Mouse (Mus musculus): ENCODE measurements at regions not wholly inside any gene's neighbourhood (a gene's known extent, or its start where the extent isn't known, plus 50 kb on each side); places are given as distances from the start of the nearest gene placed in this dataset.

DNA sequence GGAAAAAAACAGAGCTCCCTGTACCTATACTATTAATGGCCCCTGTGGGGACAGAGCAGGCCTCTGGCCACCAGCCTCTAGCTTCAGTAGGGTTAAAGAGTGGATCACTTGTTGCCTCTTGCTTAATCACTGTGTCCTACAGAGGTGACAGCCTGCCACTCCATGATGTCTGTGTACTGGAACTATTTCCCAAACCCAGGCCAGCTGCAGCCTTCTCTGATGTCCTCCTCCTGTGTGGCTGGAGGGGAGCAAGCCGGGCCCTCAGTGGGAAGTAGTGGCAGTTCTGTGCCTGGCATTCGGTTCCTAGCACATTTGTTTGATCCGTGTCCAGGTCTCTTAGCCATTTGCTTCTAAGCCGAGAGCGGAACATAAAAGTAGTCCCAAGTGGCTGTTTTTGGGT is 207.7 kb upstream of the Cadm1 start:
- WGBS = 59% methylated on average over 5 of the region's 5 CpGs
- Histone ChIP-seq H3K27ac (replicated peaks in 1 of 2; ENCODE audit: control insufficient read depth in 1 of 2, insufficient read depth in 1 of 2, low read depth in 2 of 2, low read length in 2 of 2) (no peak overlapping the region), H3K4me3 (ENCODE audit: control insufficient read depth in 1 of 2, insufficient read depth in 1 of 2, low read depth in 1 of 2, low read length in 2 of 2) (no peak overlapping the region), H3K9me3 (ENCODE audit: control insufficient read depth, low read length) (no peaks in the 10 kb centered on the region), H3K4me1 (ENCODE audit: control insufficient read depth in 2 of 2, insufficient read depth in 2 of 2, low read length in 2 of 2) (no peaks in the 10 kb centered on the region), H3K36me3 (ENCODE audit: control insufficient read depth, insufficient read depth, low read length) (no peaks in the 10 kb centered on the region), H3K4me2 (ENCODE audit: low read length) (no peak overlapping the region), H3K27me3 (ENCODE audit: control insufficient read depth, insufficient read depth, low read length) (peaks cover 22% of the 10 kb centered on the region), H3K9ac (ENCODE audit: low read length) (no peak overlapping the region)
- no peak for ATAC-seq (ENCODE audit: insufficient number of reproducible peaks, insufficient read depth, low FRiP score, low read depth)

DNA sequence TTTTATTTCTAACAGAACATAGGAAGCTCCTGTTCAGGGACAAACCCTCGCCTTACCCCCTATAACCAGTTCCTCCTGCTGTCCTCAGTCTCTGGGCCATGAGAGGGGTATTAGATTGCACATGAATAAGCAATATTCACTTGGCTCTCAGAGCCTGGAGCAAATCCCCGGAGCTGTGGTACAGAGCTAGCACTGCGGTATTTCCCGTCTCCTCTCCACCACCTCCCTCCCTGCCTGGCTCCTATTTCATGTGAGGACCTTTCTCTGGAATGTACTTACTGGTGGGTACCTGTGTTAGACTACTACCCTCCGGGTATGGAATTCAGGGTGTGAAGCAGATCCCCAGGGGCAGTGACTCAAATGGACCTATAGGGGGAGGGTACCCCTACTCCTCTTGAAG is 206.9 kb upstream of the Cadm1 start:
- no peak overlapping the region for H3K27ac ChIP-seq (replicated peaks in 1 of 2; ENCODE audit: control insufficient read depth in 1 of 2, insufficient read depth in 1 of 2, low read depth in 2 of 2, low read length in 2 of 2)
- no peaks in the 10 kb centered on the region for H3K4me1 ChIP-seq (ENCODE audit: control insufficient read depth in 2 of 2, insufficient read depth in 2 of 2, low read length in 2 of 2)
- no peak overlapping the region for H3K9ac ChIP-seq (ENCODE audit: low read length)
- WGBS = 75% methylated on average over 5 of the region's 5 CpGs
- no peak overlapping the region for H3K4me2 ChIP-seq (ENCODE audit: low read length)
- no peaks in the 10 kb centered on the region for H3K36me3 ChIP-seq (ENCODE audit: control insufficient read depth, insufficient read depth, low read length)
- no peak for ATAC-seq (ENCODE audit: insufficient number of reproducible peaks, insufficient read depth, low FRiP score, low read depth)
- H3K9me3 ChIP-seq (ENCODE audit: control insufficient read depth, low read length) = no peaks in the 10 kb centered on the region
- peaks cover 22% of the 10 kb centered on the region for H3K27me3 ChIP-seq (ENCODE audit: control insufficient read depth, insufficient read depth, low read length)
- H3K4me3 ChIP-seq (ENCODE audit: control insufficient read depth in 1 of 2, insufficient read depth in 1 of 2, low read depth in 1 of 2, low read length in 2 of 2) = no peak overlapping the region

- H3K4me1 ChIP-seq (ENCODE audit: control insufficient read depth in 2 of 2, insufficient read depth in 2 of 2, low read length in 2 of 2) = no peaks in the 10 kb centered on the region
These were observed 202.4 kb upstream of the Cadm1 start for GRCm38 (mm10) chr9:47327575-47327974.

DNA sequence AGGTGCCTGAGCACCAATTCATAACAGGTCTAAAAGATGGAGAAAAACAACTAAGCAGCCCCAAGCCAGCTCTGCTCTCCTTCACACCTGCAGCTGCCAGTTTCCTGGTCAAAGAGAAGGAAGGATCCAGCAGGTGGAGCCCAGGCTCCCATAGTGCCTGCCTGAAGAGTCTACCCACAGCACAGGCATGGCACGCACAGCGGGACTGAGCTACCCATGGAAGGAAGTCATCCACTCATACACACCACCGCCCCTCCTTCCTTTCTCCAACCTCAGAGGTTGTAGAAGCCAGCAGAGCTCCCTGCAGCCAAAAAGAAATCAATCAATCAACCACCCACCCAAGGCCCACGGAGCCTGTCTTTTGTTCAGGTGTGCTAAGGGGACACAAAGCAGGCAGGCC is 197.0 kb upstream of the Cadm1 start:
- H3K4me2 ChIP-seq (ENCODE audit: low read length) = no peak overlapping the region
- no peaks in the 10 kb centered on the region for H3K36me3 ChIP-seq (ENCODE audit: control insufficient read depth, insufficient read depth, low read length)
- H3K27me3 ChIP-seq (ENCODE audit: control insufficient read depth, insufficient read depth, low read length) = peaks cover 19% of the 10 kb centered on the region
- peaks cover 0 to 2% of the 10 kb centered on the region in 2 experiments; a peak in 1 of 4 replicates for H3K4me1 ChIP-seq (ENCODE audit: control insufficient read depth in 2 of 2, insufficient read depth in 2 of 2, low read length in 2 of 2)
- 87% methylated on average over 4 of the region's 4 CpGs for WGBS
- no peak for ATAC-seq (ENCODE audit: insufficient number of reproducible peaks, insufficient read depth, low FRiP score, low read depth)
- no peaks in the 10 kb centered on the region for H3K9me3 ChIP-seq (ENCODE audit: control insufficient read depth, low read length)
- H3K27ac ChIP-seq (replicated peaks in 1 of 2; ENCODE audit: control insufficient read depth in 1 of 2, insufficient read depth in 1 of 2, low read depth in 2 of 2, low read length in 2 of 2) = no peak overlapping the region
- no peak overlapping the region for H3K9ac ChIP-seq (ENCODE audit: low read length)
- H3K4me3 ChIP-seq (ENCODE audit: control insufficient read depth in 1 of 2, insufficient read depth in 1 of 2, low read depth in 1 of 2, low read length in 2 of 2) = no peak overlapping the region

More at GRCm38 (mm10) chr9:47327575-47327974, 202.4 kb upstream of the Cadm1 start:
- no peak overlapping the region for H3K9ac ChIP-seq (ENCODE audit: low read length)
- no peaks in the 10 kb centered on the region for H3K36me3 ChIP-seq (ENCODE audit: control insufficient read depth, insufficient read depth, low read length)
- H3K4me2 ChIP-seq (ENCODE audit: low read length) = no peak overlapping the region
- H3K4me3 ChIP-seq (ENCODE audit: control insufficient read depth in 1 of 2, insufficient read depth in 1 of 2, low read depth in 1 of 2, low read length in 2 of 2) = no peak overlapping the region
- H3K27me3 ChIP-seq (ENCODE audit: control insufficient read depth, insufficient read depth, low read length) = peaks cover 31% of the 10 kb centered on the region
- 98% methylated on average over 2 of the region's 2 CpGs for WGBS
- no peaks in the 10 kb centered on the region for H3K9me3 ChIP-seq (ENCODE audit: control insufficient read depth, low read length)
- H3K27ac ChIP-seq (replicated peaks in 1 of 2; ENCODE audit: control insufficient read depth in 1 of 2, insufficient read depth in 1 of 2, low read depth in 2 of 2, low read length in 2 of 2) = no peak overlapping the region
- ATAC-seq (ENCODE audit: insufficient number of reproducible peaks, insufficient read depth, low FRiP score, low read depth) = no peak

GRCm38 (mm10) chr9:47338221-47338620 is 191.8 kb upstream of the Cadm1 start:
- Histone ChIP-seq H3K4me2 (ENCODE audit: low read length) (no peak overlapping the region), H3K4me3 (ENCODE audit: control insufficient read depth in 1 of 2, insufficient read depth in 1 of 2, low read depth in 1 of 2, low read length in 2 of 2) (no peak overlapping the region), H3K4me1 (ENCODE audit: control insufficient read depth in 2 of 2, insufficient read depth in 2 of 2, low read length in 2 of 2) (peaks cover 0 to 2% of the 10 kb centered on the region in 2 experiments; a peak in 1 of 4 replicates), H3K9ac (ENCODE audit: low read length) (no peak overlapping the region), H3K27me3 (ENCODE audit: control insufficient read depth, insufficient read depth, low read length) (peaks cover 20% of the 10 kb centered on the region), H3K27ac (replicated peaks in 1 of 2; ENCODE audit: control insufficient read depth in 1 of 2, insufficient read depth in 1 of 2, low read depth in 2 of 2, low read length in 2 of 2) (no peak overlapping the region), H3K9me3 (ENCODE audit: control insufficient read depth, low read length) (no peaks in the 10 kb centered on the region), H3K36me3 (ENCODE audit: control insufficient read depth, insufficient read depth, low read length) (no peaks in the 10 kb centered on the region)
- ATAC-seq (ENCODE audit: insufficient number of reproducible peaks, insufficient read depth, low FRiP score, low read depth) = no peak
- WGBS = 63% methylated on average over 4 of the region's 4 CpGs

DNA sequence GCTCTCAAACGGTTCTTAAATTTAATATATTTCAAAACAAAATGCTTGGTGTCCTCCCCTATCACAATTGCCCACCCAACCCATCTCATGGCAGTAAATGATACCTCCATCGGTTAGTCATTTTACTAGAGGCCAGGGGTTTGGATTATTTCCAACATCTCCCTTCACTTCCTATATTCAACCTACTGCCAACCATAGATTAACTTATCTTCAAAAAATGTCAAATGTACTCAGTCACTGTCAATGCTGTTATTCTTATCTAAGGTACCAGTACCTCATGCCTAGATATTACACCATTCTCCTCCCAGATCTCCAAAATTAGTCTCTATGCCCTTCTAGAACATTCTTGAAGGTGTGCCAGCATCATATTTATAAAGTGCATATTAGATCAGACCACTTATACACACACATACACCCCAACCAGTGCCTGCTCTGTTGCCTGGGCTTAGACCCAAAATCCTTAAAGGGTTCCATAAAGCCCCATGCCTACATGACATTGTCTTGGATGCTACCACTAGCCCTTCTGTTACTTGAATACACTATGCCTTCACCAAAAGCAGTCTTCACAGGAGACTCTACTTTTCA is 183.4 kb upstream of the Cadm1 start:
- Histone ChIP-seq H3K27me3 (ENCODE audit: control insufficient read depth, insufficient read depth, low read length) (peaks cover 36% of the 10 kb centered on the region), H3K4me2 (ENCODE audit: low read length) (no peak overlapping the region), H3K4me3 (ENCODE audit: control insufficient read depth in 1 of 2, insufficient read depth in 1 of 2, low read depth in 1 of 2, low read length in 2 of 2) (no peak overlapping the region), H3K4me1 (ENCODE audit: control insufficient read depth in 2 of 2, insufficient read depth in 2 of 2, low read length in 2 of 2) (no peaks in the 10 kb centered on the region), H3K9ac (ENCODE audit: low read length) (no peak overlapping the region), H3K36me3 (ENCODE audit: control insufficient read depth, insufficient read depth, low read length) (no peaks in the 10 kb centered on the region), H3K27ac (replicated peaks in 1 of 2; ENCODE audit: control insufficient read depth in 1 of 2, insufficient read depth in 1 of 2, low read depth in 2 of 2, low read length in 2 of 2) (no peak overlapping the region), H3K9me3 (ENCODE audit: control insufficient read depth, low read length) (no peaks in the 10 kb centered on the region)
- no peak for ATAC-seq (ENCODE audit: insufficient number of reproducible peaks, insufficient read depth, low FRiP score, low read depth)
- WGBS = 69% methylated on average over 2 of the region's 2 CpGs

- Histone ChIP-seq H3K4me3 (ENCODE audit: control insufficient read depth in 1 of 2, insufficient read depth in 1 of 2, low read depth in 1 of 2, low read length in 2 of 2) (no peak overlapping the region), H3K36me3 (ENCODE audit: control insufficient read depth, insufficient read depth, low read length) (no peaks in the 10 kb centered on the region), H3K9ac (ENCODE audit: low read length) (no peak overlapping the region), H3K4me2 (ENCODE audit: low read length) (no peak overlapping the region), H3K4me1 (ENCODE audit: control insufficient read depth in 2 of 2, insufficient read depth in 2 of 2, low read length in 2 of 2) (peaks cover 10 to 14% of the 10 kb centered on the region in 2 experiments), H3K9me3 (ENCODE audit: control insufficient read depth, low read length) (no peaks in the 10 kb centered on the region), H3K27ac (replicated peaks in 1 of 2; ENCODE audit: control insufficient read depth in 1 of 2, insufficient read depth in 1 of 2, low read depth in 2 of 2, low read length in 2 of 2) (no peak overlapping the region), H3K27me3 (ENCODE audit: control insufficient read depth, insufficient read depth, low read length) (peaks cover 49% of the 10 kb centered on the region)
- no peak for ATAC-seq (ENCODE audit: insufficient number of reproducible peaks, insufficient read depth, low FRiP score, low read depth)
- 78% methylated on average over 5 of the region's 5 CpGs for WGBS
These were observed 179.7 kb upstream of the Cadm1 start for GRCm38 (mm10) chr9:47350301-47350700.

GRCm38 (mm10) chr9:47351036-47351435 is 178.9 kb upstream of the Cadm1 start:
- Histone ChIP-seq H3K4me2 (ENCODE audit: low read length) (no peak overlapping the region), H3K9me3 (ENCODE audit: control insufficient read depth, low read length) (no peaks in the 10 kb centered on the region), H3K4me1 (ENCODE audit: control insufficient read depth in 2 of 2, insufficient read depth in 2 of 2, low read length in 2 of 2) (peaks cover 10 to 15% of the 10 kb centered on the region in 2 experiments), H3K9ac (ENCODE audit: low read length) (no peak overlapping the region), H3K27me3 (ENCODE audit: control insufficient read depth, insufficient read depth, low read length) (peaks cover 54% of the 10 kb centered on the region), H3K27ac (replicated peaks in 1 of 2; ENCODE audit: control insufficient read depth in 1 of 2, insufficient read depth in 1 of 2, low read depth in 2 of 2, low read length in 2 of 2) (no peak overlapping the region), H3K4me3 (ENCODE audit: control insufficient read depth in 1 of 2, insufficient read depth in 1 of 2, low read depth in 1 of 2, low read length in 2 of 2) (no peak overlapping the region), H3K36me3 (ENCODE audit: control insufficient read depth, insufficient read depth, low read length) (no peaks in the 10 kb centered on the region)
- WGBS = 85% methylated on average over 6 of the region's 6 CpGs
- no peak for ATAC-seq (ENCODE audit: insufficient number of reproducible peaks, insufficient read depth, low FRiP score, low read depth)
